Mouse (Mus musculus): Measurements from ENCODE around the gene Ccdc182. TPM values are rescaled to one million over a fixed set of nuclear protein-coding genes. Genes with fewer than 3 reads are reported as not detected.

The Ccdc182 gene
- total RNA-seq, 1 experiment from 2014 or later, result not detected

DNA sequence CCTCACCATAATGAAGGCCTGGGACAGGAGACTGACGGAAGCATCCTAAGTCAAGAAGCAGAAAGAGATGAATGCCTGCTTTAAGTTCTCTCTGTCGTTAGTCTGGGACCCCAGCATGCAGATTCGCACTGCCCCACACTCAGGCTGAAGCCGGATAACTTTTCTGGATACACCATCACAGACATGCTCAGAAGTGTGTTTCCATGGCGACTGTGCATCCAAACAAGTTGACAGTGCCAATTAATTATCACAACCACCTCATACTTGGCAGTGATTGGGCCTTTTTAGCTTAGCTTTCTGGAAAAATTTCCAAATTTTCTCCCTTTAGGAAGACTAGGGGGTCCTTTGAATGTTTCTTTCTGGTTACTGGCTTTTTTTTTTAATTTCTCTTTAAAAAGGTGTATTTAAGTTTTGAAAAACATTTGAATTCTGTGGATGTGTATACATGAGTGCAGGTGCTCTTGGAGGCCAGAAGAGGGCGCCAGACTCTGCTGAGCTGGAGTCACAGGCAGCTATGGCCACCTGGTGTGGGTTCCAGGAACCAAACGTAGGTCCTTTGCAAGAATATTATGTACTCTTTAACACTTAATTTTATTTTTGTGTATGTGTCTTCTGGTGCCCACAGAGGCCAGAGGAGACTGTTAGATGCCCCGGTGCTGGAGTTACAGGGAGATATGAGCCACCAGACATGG is 12.3 kb upstream of the Ccdc182 start:
- DNase-seq, result no peak

DNA sequence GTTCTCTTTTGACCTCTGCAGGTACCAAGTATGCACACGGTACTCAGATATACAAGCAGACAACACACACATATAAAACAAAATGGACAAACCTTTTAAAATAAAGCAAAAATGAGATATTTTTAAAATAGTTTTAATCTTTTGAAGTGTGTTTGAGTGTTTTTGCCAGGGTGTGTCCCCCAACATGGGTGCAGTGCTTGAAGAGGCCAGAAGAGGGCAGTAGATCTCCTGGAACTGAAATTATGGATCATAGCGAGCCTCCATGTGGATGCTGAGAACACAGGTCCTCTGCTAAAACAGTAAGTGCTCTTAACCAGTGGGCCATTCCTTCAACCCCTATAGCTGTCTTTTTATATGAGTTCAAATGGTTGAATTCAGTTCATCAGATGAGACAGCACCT is 11.3 kb upstream of the Ccdc182 start:
- DNase-seq, result no peak

DNA sequence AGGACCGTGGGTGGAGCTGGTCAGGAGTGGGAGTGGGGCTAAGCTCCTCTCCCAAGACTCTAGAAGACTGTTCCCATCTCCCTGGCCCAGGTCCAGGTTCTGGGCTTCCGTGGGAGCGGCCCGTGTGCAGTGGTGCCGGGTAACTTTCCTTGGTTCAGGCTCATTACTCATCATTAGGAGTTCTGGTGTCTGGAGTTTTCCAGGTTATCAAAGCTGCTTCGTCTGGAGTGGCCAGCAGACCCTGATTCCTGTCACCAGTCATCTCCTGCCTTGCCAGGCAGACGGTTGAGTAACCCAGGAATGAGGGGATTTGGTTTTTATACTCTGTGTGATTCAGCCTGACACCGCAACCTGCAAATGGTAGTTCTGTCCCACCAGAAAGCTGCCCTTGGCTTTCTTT is 7.8 kb upstream of the Ccdc182 start:
- no peak for DNase-seq

DNA sequence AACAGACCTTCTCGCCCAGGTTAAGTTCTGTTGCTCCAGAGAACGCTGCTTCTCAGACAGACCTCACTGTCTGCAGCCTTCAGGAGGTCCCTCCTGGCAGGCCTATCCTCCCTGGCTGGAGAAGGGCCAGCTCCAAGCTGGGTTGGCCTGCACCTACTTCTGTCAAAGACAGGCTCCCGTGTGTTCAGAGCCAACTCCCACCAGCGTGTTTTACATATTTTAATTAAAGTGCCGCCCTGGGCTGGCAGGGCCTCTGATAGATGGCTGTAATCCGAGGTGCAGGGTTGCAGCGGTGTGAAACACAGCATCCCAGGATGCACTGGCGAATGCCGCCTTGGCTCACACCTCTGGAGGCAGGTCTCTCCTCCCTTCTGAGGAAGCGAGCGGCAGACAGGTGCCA is 5.5 kb upstream of the Ccdc182 start:
- no peak for DNase-seq

DNA sequence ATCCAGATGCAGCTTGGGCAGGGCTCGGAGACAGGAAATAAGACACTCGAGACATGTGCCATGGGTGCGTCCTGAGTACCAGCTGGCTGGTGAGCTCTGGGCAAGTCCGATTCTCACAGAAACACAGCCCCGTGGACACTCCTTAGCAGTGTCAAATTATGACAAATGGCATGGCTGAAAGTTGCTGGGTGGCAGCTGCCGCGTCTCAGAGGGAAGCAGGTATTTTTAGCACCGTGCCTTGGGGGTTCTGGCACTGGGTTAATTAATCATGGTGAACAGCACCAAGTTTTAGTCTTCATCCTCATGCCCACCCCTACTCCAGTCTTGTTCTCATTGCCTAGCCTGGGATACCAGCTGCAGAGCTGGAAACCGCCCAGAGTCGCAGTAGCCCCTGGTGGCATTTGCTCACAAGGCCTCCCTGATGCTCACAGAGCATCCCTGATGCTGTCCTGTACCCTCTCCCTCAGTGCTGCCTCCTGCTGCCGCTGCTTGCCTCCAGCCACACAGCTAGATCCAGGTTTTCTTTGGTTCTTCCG is 5.0 kb upstream of the Ccdc182 start:
- no peak for DNase-seq

DNA sequence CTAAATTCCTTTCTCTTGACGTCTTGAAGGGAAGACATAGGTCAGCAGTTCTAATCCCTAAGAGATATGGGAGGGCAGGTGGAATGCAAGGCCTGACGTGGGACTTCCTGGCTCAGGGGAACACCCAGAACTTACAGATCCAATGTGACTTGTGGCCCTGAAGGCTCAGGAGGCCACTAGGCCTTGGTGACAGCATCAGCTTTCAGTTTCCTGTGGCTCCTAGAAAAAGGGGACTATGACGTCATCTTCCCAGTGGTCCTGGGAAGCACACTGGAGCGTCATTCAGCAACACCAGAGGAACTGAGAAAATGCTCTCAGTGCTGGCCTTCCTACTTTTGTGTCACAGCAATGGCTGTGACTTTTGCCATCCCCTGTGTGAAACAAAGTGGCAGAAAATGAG is 2.6 kb upstream of the Ccdc182 start:
- no peak for DNase-seq

DNA sequence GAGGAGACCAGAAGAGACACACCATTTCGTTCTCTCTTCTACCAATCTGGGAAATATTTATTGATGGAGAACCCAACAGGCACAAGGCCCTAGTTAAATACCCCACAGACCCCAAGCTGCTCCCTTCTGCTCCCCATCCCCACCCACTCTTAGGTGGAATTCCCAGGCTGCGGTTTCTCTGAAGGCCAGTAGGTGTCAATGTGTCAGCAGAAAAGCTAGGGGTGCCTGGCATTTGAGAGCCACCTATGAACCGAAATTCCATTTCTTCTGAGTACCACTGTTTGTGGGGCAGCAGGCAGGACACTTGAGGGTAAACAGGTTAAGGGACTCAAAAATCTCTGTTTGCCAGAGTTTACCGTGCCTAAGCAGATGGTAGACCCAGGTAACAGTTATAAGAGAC is 2.2 kb upstream of the Ccdc182 start:
- DNase-seq, result peak; percentile 31

DNA sequence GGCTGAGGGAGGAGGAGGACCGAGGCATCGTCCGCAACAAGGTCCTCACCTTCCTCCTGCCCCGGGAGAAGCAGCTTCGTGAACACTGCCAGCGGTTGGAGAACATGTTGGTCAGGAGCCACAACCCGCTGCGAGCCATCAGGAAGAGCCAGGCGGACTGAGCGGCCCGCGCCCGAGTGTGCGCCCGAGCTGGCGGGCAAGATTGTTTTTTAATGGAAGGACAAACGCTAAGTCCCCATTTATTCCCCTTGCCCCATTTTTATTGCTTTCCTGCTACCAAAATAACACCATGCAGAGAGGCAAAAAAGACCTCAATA is 494 bp downstream of the Ccdc182 start:
- no peak for DNase-seq

DNA sequence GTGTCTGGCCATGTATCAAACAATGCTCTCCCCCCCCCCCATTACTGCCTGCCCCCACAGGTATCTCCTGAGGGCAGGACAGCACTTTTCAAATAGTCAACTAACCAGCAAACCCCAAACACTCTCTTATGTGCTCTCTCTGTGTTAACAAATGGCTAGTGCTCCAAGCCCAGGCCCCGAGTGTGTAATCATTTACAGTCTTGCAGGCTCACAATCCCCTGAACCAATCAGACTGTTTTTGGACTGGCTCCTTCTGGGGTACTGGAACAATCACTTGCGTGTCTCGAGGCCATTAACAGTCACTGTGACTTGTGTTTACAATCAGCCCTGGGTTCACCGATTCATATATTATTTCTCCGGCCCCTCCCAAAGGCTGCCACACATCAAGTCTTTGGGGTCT is 1.4 kb downstream of the Ccdc182 start:
- no peak for DNase-seq

DNA sequence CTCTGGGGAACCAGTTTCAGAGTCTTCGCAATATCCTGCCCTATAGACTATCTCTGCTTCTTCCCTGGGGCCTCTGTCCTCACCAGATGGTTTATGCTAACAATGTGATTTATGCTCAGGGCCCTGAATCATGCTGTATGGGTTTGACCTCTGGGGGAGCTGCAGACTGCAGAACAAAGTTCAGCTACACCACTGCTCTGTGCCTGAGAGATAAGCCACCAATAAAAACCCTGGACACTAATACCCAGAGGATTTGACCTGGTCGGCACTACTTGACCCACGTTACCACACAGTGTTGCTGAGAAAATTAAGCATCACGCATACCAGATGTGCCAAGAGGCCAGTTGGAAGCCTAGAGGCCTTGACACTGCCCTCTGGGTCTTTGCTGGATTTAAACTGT is 3.7 kb downstream of the Ccdc182 start:
- no peak for DNase-seq

DNA sequence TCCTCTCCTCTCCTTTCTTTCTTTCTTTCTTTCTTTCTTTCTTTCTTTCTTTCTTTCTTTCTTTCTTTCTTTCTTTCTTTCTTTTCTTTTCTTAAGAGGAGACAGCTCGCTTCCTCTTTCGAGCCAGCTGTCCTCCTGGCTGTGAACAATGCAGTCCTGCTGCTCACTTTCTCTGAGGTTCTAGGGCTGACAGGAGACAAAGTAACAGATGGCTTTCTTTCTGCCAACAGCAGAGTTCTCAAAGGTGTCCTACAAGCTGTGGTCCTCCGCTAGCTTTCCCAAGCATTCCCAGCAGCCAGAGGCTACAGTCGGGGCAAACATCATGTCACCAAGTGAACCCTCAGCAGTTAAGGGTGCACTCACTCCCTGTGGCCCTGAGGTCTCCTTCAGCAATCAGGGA is 5.5 kb downstream of the Ccdc182 start:
- no peak for DNase-seq

DNA sequence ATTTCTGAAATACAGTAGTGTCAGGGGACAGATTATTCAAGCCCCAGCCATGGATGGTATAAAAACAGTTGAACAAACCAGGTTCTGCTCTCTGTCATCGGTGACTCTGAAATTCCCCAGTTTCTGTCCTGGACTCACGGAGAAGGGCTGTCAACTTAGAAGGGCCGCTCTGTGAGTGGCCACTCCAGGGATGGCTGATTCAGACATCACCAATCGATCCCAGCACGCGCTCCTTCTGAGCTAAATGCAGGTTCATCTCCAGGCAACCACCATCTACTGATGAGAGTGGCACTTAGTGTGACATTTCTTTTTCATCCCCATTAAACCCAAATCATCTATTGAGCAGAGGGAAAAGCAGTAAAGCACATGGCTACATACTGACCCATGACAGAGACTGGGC is 7.8 kb downstream of the Ccdc182 start:
- DNase-seq, result peak; percentile 31

DNA sequence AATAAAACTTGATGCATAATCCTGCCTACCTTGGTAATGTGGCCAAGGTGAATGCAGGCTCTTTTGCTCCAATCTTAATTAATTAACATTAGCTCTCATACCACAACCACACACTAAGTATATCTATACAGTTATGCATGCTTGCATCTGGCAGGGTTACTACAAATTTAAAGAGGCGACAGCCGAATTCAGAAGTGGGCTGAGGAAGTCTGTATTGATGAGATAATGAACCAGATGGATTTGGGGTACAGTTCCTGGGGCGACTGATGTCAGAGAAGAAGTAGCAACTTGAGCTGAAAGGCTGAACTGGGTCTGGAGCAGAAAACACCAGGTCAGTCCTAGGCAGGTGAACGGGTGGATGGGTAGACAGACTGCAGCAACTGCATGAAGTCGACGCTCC is 11.9 kb downstream of the Ccdc182 start:
- no peak for DNase-seq

DNA sequence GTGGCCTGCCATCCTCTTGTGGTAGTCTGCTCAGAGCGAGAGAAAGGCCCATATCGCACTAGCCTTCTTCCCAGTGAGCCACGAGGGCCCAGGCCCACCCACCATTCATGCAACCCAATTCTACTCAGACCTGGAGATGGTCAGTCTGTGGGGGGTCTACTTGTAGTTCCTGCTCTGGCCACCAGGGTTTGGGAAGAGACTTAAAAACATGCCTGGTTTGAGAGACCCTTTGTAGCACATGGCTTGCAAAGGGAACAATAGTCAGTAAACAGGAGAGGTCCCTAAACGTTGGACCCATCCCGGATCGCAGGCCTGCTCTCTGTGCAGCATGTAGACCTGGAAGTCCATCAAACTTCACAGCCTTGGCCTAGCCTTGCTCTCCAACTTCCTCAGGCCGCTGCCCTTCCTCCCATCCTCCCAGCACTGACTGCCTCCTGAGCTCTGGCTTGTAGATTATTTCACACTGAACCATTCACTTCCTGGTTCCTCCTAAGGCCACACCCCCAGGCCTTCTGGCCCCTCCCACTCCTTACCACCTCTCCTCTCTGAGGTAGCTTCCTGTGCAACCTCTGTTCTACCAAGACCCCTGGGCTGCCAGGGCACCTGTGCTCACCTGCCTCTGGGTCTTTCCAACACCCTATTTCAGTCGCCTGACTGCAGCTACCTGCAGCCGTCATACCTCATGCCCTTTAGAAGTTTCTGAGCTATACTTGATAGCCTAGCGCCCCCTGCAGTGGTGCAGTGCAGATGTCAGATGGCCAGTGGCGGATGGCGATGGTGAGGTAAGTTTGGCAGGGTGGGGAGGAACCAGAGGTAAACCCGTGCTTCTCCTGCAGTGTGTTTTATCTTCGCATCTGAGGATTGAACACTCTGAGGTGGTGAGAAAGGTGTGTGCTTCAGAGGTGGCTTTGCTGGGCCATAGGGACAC is 14.0 kb downstream of the Ccdc182 start:
- no peak for DNase-seq

DNA sequence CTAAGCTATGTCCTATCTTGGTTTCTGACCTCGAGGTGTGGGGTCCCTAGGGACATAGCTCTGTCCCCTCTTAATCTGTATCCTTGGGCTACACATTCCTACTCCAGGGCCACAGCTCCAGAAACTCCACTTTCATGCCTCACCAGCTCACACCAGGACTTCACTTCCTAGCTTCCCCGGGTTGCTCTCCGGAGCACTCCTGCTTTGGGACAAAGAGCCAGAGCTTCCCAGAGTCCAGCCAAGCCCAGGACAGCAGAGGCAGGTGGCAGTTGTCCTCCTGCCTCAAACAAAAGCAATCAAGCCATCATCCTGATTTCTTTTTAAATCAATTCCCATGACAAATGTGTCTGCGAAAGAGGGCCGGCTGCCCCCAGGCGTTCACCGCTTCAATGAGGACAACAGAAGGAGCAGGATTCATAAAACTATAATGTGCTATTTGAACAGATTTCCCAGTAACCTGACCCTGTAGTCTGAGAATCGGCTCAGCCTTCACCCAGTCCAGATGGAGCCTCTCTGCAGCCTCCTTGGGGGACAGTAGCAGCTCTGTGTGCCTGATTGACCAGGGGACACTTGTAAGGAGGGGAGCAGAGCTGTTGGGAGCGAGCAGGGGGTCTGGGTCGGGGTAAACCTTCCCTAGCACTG is 15.3 kb downstream of the Ccdc182 start:
- no peak for DNase-seq

DNA sequence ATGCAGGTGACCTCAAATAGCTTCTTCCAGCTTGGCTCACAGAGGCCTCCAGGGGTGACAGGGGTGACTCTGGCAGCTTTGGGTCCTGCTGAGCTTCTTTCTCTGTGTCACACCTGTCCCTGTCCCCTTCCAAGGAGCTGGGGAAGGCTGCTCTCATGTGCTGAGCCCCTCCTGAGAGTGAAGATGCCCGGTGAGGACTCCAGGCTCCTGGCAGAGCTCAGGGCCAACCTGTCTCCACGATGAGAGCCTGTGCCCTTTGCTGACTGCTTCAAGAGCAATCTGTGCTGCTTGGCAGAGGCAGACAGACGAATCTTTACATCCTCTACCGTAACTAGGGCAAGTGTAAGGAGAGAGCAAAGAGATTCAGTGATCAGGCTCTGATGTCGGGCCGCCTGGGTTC is 16.9 kb downstream of the Ccdc182 start:
- no peak for DNase-seq

DNA sequence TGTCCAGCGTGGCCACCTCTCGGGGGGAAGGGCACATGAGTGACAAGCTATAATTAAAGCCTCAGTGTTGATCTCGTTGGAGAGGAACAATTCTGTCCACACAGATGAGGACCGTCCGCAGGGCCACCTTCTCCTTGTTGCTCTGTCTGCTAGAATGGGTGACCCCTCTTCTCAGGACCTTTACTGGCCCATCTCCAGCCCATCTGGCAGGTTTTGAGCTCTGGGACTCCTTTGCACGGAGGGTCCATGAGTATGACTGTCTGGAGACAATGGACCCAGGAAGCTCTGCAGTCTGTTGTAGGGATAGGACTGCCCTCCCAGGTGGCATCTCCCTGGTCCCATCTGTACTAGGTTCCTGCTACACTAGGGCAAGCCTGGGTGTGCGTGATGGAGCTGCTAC is 17.7 kb downstream of the Ccdc182 start:
- no peak for DNase-seq

DNA sequence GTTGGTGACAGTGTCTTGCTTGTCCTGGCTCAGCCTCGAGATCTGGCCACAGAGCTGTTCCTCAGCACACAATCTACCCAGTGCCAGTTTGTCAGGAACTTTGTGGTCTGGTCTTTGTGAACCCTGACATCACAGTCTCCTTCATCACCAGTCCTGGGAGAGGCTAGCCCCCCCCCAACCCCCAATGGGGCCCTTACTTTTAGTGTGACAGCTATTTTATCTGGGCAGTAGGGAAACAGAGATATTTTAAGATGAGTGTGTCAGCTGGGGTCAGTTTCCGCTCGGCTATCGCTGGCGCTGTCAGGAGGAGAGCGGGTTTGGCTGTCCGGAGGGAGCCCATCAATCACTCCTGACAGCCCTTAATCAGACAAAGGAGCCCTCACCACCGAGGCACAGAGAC is 19.7 kb downstream of the Ccdc182 start:
- peak; percentile 31 for DNase-seq

DNA sequence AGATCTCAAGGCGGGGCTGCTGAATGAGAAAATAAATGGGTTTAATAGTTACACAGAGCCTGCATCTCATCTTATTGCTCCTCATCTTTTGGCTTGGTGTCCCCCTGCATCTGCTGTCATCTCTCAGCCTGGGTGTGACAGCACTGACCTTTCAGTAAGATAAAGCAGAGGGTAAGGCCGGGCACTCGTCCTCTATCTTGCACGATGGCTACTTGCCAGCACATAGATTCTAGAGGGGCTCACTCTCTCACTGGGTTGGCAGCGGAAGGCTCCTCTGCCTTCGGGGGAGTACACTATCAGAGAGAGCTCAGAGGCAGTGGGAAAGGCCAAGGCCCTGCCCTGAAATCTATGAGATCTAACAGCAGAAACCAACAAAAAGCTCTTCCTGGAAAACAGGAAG is 20.6 kb downstream of the Ccdc182 start:
- peak; percentile 11 for DNase-seq

DNA sequence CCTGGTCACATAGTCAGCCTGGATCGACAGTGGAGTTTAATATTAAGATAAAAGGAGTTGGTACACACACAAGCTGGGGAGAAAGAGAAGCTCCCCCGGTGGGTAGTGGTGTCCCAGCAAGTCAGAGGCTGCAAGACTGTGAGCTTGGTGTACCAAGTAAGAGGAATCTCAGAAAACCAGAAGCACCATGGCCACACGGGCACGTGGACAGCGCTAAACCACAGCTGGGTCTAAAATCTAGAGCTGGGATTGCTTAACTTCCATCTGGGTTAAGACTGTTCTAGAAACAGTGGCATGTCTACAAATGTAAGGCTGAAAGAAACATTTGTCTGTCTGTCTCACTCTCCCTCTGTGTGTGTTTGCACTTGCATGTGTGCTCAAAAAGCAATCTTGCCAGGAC is 21.5 kb downstream of the Ccdc182 start:
- no peak for DNase-seq

DNA sequence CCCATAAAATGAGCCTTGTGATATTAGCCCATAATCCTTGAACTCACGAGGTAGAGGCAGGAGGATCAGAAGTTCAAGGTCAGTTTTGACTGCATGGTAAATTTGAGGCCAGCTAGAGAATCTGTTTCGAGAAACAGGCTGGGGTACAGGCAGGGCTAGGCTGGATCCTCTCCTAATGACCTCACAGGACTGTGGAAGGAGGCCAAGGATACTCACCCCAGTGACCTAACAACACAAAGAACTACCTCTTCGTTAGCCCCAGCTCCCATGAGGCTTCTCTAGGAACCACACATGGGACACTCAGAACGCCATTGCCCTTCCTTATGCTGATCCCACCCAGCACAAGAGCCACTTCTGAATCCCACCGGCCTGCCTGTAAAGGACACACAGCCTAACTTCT is 25.0 kb downstream of the Ccdc182 start:
- DNase-seq, result no peak

DNA sequence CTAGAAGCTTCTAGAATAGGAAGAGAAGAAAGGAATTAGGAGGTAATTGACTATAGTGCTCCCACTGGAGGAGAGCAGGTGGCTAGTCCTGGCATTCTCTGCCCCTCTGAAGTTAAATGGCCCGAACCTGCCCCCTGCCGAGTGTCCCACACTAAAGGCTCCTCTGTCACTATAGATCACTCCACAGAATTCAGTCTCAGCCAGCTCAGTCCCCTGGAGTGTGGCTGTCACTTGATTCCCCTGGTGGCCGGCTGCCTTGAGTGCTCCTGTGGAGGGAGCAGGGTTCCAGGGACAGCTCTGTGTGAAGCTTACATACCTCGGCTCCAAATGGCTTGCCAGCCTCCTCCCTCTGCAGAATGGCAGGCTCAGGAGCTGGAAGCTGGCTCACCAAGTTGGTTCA is 33.2 kb downstream of the Ccdc182 start:
- DNase-seq, result no peak

Data from adrenal gland, postnatal 25 days (tissue).